ENCODE assay signal across 27 mouse cellular contexts in genomic region chr13:63943605-63944004, GRCm38 (mm10).
DNase-seq lines count a peak whose midpoint lies in the region; ATAC-seq and TF ChIP-seq lines count a peak whose summit lies in the region.
"Had no signal": no experiment of that assay in that cellular context is flagged by ENCODE, and none has a peak within 500 bp of the region (broad histone marks: within the 10 kb centered on the region; RNA-seq: fewer than 3 reads in every experiment).

No protein-coding gene starts in this region.

- no peak overlapping the region for H3K9ac ChIP-seq in ES-Bruce4 (ENCODE audit: low read depth, poor library complexity, severe bottlenecking)
- H3K9ac ChIP-seq in intestine, postnatal 0 days (ENCODE audit: low read depth, low read length) = no peak overlapping the region
- H3K9ac ChIP-seq: embryonic facial prominence, embryonic 15.5 days; forebrain, embryonic 13.5 days; heart, embryonic 13.5 days; hindbrain, embryonic 14.5 days had no signal

- no peaks in the 10 kb centered on the region for H3K36me3 ChIP-seq in ES-Bruce4 (ENCODE audit: control insufficient read depth, insufficient read depth, low read length, poor library complexity, severe bottlenecking)
- no peaks in the 10 kb centered on the region for H3K36me3 ChIP-seq in intestine, postnatal 0 days (ENCODE audit: control insufficient read depth, insufficient read depth)
- H3K36me3 ChIP-seq: embryonic facial prominence, embryonic 15.5 days; heart, embryonic 10.5 days; heart, embryonic 13.5 days had no signal

- peaks cover 6% of the 10 kb centered on the region for H3K4me1 ChIP-seq in ES-Bruce4 (ENCODE audit: control insufficient read depth, insufficient read depth, low read length)
- no peaks in the 10 kb centered on the region for H3K4me1 ChIP-seq in intestine, postnatal 0 days (replicated peaks; ENCODE audit: control insufficient read depth, insufficient read depth, low read length)

- H3K4me2 ChIP-seq in intestine, postnatal 0 days (replicated peaks; ENCODE audit: low read depth) = no peak overlapping the region
- H3K4me2 ChIP-seq: embryonic facial prominence, embryonic 15.5 days; forebrain, embryonic 13.5 days; heart, embryonic 13.5 days; hindbrain, embryonic 14.5 days had no signal

- no peak for TF ChIP-seq CTCF in ES-Bruce4 (IDR thresholded peaks at IDR 0.05; ENCODE audit: low read depth, low read length)
- TF ChIP-seq CTCF in intestine, postnatal 0 days (IDR thresholded peaks at IDR 0.05; ENCODE audit: low read depth) = no peak

- DNase-seq in 416B (ENCODE audit: low read depth) = peak; percentile 25
- DNase-seq in ZHBTc4 (ENCODE audit: low read depth, low spot score) = peak; percentile 17
- no peak for DNase-seq in c-Kit-positive CD71-positive TER-119-positive erythroid progenitor cells, embryonic 14.5 days (ENCODE audit: low spot score)
- DNase-seq: adrenal gland, postnatal 10 days; adrenal gland, postnatal 36 days; cerebellum, adult 11 months; cerebellum, adult 2 months; cerebellum, postnatal 10 days; cerebellum, postnatal 36 days; embryo, embryonic 11 days; gastrocnemius, postnatal 10 days; gastrocnemius, postnatal 36 days; heart, adult 2 months; heart, postnatal 14 days; heart, postnatal 4 days had no signal

- ATAC-seq in megakaryocyte progenitor cell, adult 5-6 weeks (replicated peaks; ENCODE audit: poor library complexity) = 0 out of 2 replicates have a peak, but pooled peaks have one; percentile 46
- ATAC-seq in intestine, postnatal 0 days = no peak
- ATAC-seq: forebrain, embryonic 13.5 days; forebrain, embryonic 16.5 days; hindbrain, postnatal 0 days; inflammation-experienced regulatory T-cells, adult 6 months; intestine, embryonic 16.5 days had no signal

- TF ChIP-seq POLR2A in ES-Bruce4 (IDR thresholded peaks at IDR 0.05; ENCODE audit: insufficient read depth, low read length) = no peak

- peak; percentile 51; the same call in 1 of the 2 replicates for TF ChIP-seq EP300 in ES-Bruce4 (IDR thresholded peaks at IDR 0.05; ENCODE audit: insufficient read depth, low read depth, low read length)

- H3K4me3 ChIP-seq in ES-Bruce4 (ENCODE audit: low read depth, low read length) = no peak overlapping the region
- no peak overlapping the region for H3K4me3 ChIP-seq in intestine, postnatal 0 days (ENCODE audit: low read depth, low read length)
- H3K4me3 ChIP-seq: embryonic facial prominence, embryonic 15.5 days; forebrain, embryonic 13.5 days; heart, adult 2 months; heart, embryonic 10.5 days; heart, embryonic 13.5 days had no signal

- WGBS in intestine, postnatal 0 days = 53% methylated on average over 7 of the region's 7 CpGs

- no peaks in the 10 kb centered on the region; the same call in 1 of the 2 replicates for H3K9me3 ChIP-seq in ES-Bruce4 (replicated peaks; ENCODE audit: control insufficient read depth, insufficient read depth, low read length, poor library complexity, severe bottlenecking)
- no peaks in the 10 kb centered on the region for H3K9me3 ChIP-seq in intestine, postnatal 0 days (ENCODE audit: control insufficient read depth)
- H3K9me3 ChIP-seq: embryonic facial prominence, embryonic 15.5 days; forebrain, embryonic 13.5 days; heart, embryonic 10.5 days; heart, embryonic 13.5 days had no signal

- H3K27ac ChIP-seq in ES-Bruce4 (ENCODE audit: insufficient read depth, low read length) = no peak overlapping the region
- no peak overlapping the region for H3K27ac ChIP-seq in intestine, postnatal 0 days (ENCODE audit: low read depth, low read length)
- H3K27ac ChIP-seq: embryonic facial prominence, embryonic 15.5 days; forebrain, embryonic 13.5 days; heart, embryonic 10.5 days; heart, embryonic 13.5 days; hindbrain, embryonic 14.5 days; hindbrain, postnatal 0 days had no signal

- no peaks in the 10 kb centered on the region for H3K27me3 ChIP-seq in ES-Bruce4 (ENCODE audit: control insufficient read depth, insufficient read depth, low read length, poor library complexity, severe bottlenecking)
- no peaks in the 10 kb centered on the region for H3K27me3 ChIP-seq in intestine, postnatal 0 days (replicated peaks; ENCODE audit: control insufficient read depth, insufficient read depth, low read length)
- H3K27me3 ChIP-seq: embryonic facial prominence, embryonic 15.5 days; forebrain, embryonic 13.5 days; heart, embryonic 13.5 days had no signal
